Mouse (Mus musculus) bone marrow macrophage, adult 2 months (primary cell): ENCODE results near the gene Adgrg7.

Source experiments
- CTCF ChIP-seq: IDR thresholded peaks from 2 replicates; pipeline ENCODE4 v1.5.1; 2012; ENCODE audit warnings: low read depth, mild to moderate bottlenecking, low read length, moderate library complexity
- POLR2A ChIP-seq: IDR thresholded peaks from 2 replicates; pipeline ENCODE4 v1.6.1; 2012; ENCODE audit warnings: mild to moderate bottlenecking, low read depth, low read length, borderline replicate concordance

GRCm38 (mm10) chr16:56793778-56794177 is 1.9 kb downstream of the Adgrg7 start:
- TF ChIP-seq CTCF (no peak), POLR2A (no peak)
